Mouse (Mus musculus) MEL (cell line): ENCODE data around the gene Dnmt3c. TPM values are rescaled to one million over a fixed set of nuclear protein-coding genes. Genes with fewer than 3 reads are reported as not detected.
A peak's percentile ranks its signal among the peaks of the same experiment; 100 is the strongest.

ENCODE experiments used
- DNase-seq: peaks from one replicate; pipeline ENCODE4 v3.0.0; 2011; ENCODE audit warnings: low read depth, low spot score
- H3K27ac ChIP-seq: 2 replicates; pipeline ENCODE4 v1.5.1; 2012; ENCODE audit warnings: low read depth, mild to moderate bottlenecking, control low read depth, low read length, moderate library complexity; ENCODE audit not compliant: control insufficient read depth
- H3K27me3 ChIP-seq, 2 experiments: fragments of 150-350 bp in 1 of 2; sonication (generic) in 1 of 2; 2 replicates each; pipeline ENCODE4 v1.6.1; 2012; ENCODE audit warnings: low read length in 2 of 2, mild to moderate bottlenecking in 2 of 2, improper control_type of control experiment in 1 of 2, moderate library complexity in 1 of 2; ENCODE audit not compliant: insufficient read depth in 2 of 2, control insufficient read depth in 1 of 2
- H3K36me3 ChIP-seq, 2 experiments: 2 replicates each; pipeline ENCODE4 v1.6.1; 2012 to 2014; ENCODE audit warnings: low read length in 2 of 2, improper control_type of control experiment in 1 of 2, inconsistent platforms in 1 of 2, mild to moderate bottlenecking in 1 of 2; ENCODE audit not compliant: insufficient read depth in 2 of 2, control insufficient read depth in 1 of 2
- H3K4me1 ChIP-seq, 2 experiments: fragments of 150-350 bp in 1 of 2; sonication (generic) in 1 of 2; 2 replicates each; pipeline ENCODE4 v1.6.1; 2012; ENCODE audit warnings: low read length in 2 of 2, improper control_type of control experiment in 1 of 2, mild to moderate bottlenecking in 1 of 2; ENCODE audit not compliant: insufficient read depth in 2 of 2, control insufficient read depth in 1 of 2
- H3K4me3 ChIP-seq, 2 experiments: fragments of 150-350 bp in 1 of 2; sonication (generic) in 1 of 2; 2 replicates each; pipeline ENCODE4 v1.5.1; 2012; ENCODE audit warnings: low read depth in 2 of 2, low read length in 2 of 2, mild to moderate bottlenecking in 2 of 2, moderate library complexity in 2 of 2, control low read depth in 1 of 2, improper control_type of control experiment in 1 of 2; ENCODE audit not compliant: control insufficient read depth in 1 of 2, insufficient read depth in 1 of 2
- H3K79me2 ChIP-seq: 2 replicates; pipeline ENCODE4 v1.6.1; 2012; ENCODE audit warnings: mild to moderate bottlenecking, low read length, moderate library complexity; ENCODE audit not compliant: control insufficient read depth, poor library complexity, insufficient read depth
- H3K9ac ChIP-seq: 2 replicates; pipeline ENCODE4 v1.6.1; 2012; ENCODE audit warnings: low read depth, mild to moderate bottlenecking, control low read depth, low read length, moderate library complexity; ENCODE audit not compliant: control insufficient read depth, poor library complexity, severe bottlenecking
- H3K9me3 ChIP-seq: fragments of 150-350 bp; sonication (generic); replicated peaks from 2 replicates; pipeline ENCODE4 v1.6.1; 2012; ENCODE audit warnings: mild to moderate bottlenecking, low read length, improper control_type of control experiment, moderate library complexity; ENCODE audit not compliant: insufficient read depth
- CHD1 ChIP-seq: IDR thresholded peaks from 2 replicates; pipeline ENCODE4 v1.6.1; 2012; ENCODE audit warnings: low read depth, mild to moderate bottlenecking, inconsistent platforms, low read length, improper control_type of control experiment
- ELF1 ChIP-seq: IDR thresholded peaks from 2 replicates; pipeline ENCODE4 v1.6.1; 2014; ENCODE audit warnings: low read depth, mild to moderate bottlenecking, inconsistent platforms, low read length, improper control_type of control experiment, moderate library complexity
- ETS1 ChIP-seq: IDR thresholded peaks from 2 replicates; pipeline ENCODE4 v1.6.1; 2012; ENCODE audit warnings: low read depth, mild to moderate bottlenecking, inconsistent platforms, low read length, improper control_type of control experiment, moderate library complexity
- JUND ChIP-seq: IDR thresholded peaks from 2 replicates; pipeline ENCODE4 v1.6.1; 2011; ENCODE audit warnings: low read depth, mild to moderate bottlenecking, improper control_type of control experiment, low read length
- KAT2A ChIP-seq: conservative IDR thresholded peaks from 2 replicates; pipeline ENCODE4 v1.6.1; 2012; ENCODE audit warnings: low read depth, low read length, improper control_type of control experiment, inconsistent platforms
- MAX ChIP-seq: IDR thresholded peaks from 2 replicates; pipeline ENCODE4 v1.6.1; 2011; ENCODE audit warnings: low read length, improper control_type of control experiment
- MEF2A ChIP-seq: IDR thresholded peaks from 2 replicates; pipeline ENCODE4 v1.6.1; 2014; ENCODE audit warnings: low read depth, mild to moderate bottlenecking, inconsistent platforms, low read length, improper control_type of control experiment; ENCODE audit not compliant: poor library complexity, insufficient replicate concordance, severe bottlenecking; ENCODE audit errors: extremely low read depth
- MYB ChIP-seq: IDR thresholded peaks from 2 replicates; pipeline ENCODE4 v1.6.1; 2011; ENCODE audit warnings: mild to moderate bottlenecking, low read depth, low read length, improper control_type of control experiment
- NELFE ChIP-seq: IDR thresholded peaks from 2 replicates; pipeline ENCODE4 v1.6.1; 2011; ENCODE audit warnings: low read depth, low read length, improper control_type of control experiment
- POLR2A ChIP-seq, 2 experiments: IDR thresholded peaks; 2 replicates each; pipeline ENCODE4 v1.6.1; 2011 to 2012; ENCODE audit warnings: low read length in 2 of 2, mild to moderate bottlenecking in 2 of 2, control low read depth in 1 of 2, improper control_type of control experiment in 1 of 2, low read depth in 1 of 2, moderate library complexity in 1 of 2; ENCODE audit not compliant: control insufficient read depth in 1 of 2, insufficient read depth in 1 of 2, poor library complexity in 1 of 2
- POLR2AphosphoS5 ChIP-seq: IDR thresholded peaks from 2 replicates; pipeline ENCODE4 v1.6.1; 2012; ENCODE audit warnings: low read depth, borderline replicate concordance, mild to moderate bottlenecking, inconsistent platforms, low read length, moderate library complexity, mixed read lengths
- RCOR1 ChIP-seq: IDR thresholded peaks from 2 replicates; pipeline ENCODE4 v1.6.1; 2012; ENCODE audit warnings: low read depth, mild to moderate bottlenecking, inconsistent platforms, low read length, improper control_type of control experiment
- TAL1 ChIP-seq: IDR thresholded peaks from 2 replicates; pipeline ENCODE4 v1.6.1; 2012; ENCODE audit warnings: mild to moderate bottlenecking, inconsistent platforms, low read length, moderate library complexity, mixed read lengths
- ZC3H11A ChIP-seq: IDR thresholded peaks from 2 replicates; pipeline ENCODE4 v1.6.1; 2012; ENCODE audit warnings: low read depth, mild to moderate bottlenecking, inconsistent platforms, low read length, improper control_type of control experiment
- ZKSCAN1 ChIP-seq: IDR thresholded peaks from 2 replicates; pipeline ENCODE4 v1.6.1; 2012; ENCODE audit warnings: low read depth, mild to moderate bottlenecking, inconsistent platforms, low read length, improper control_type of control experiment, moderate library complexity
- polyA plus RNA-seq, 2 experiments: library from polyadenylated mRNA; stranded (reverse) in 1 of 2; unstranded in 1 of 2; fragments of >175 nt in 1 of 2; fragments of >200 nt in 1 of 2; gene quantifications; 2 replicates each; pipeline versions ENCODE4 v1.2.1 to v1.2.4; 2012; ENCODE audit warnings: low replicate concordance in 2 of 2, low read depth in 1 of 2; ENCODE audit not compliant: insufficient read length in 2 of 2, insufficient read depth in 1 of 2, missing spikeins in 1 of 2
- total RNA-seq: library from RNA; depleted of rRNA; stranded (reverse); fragments of 300-350 nt; gene quantifications from 2 replicates; pipeline ENCODE4 v1.2.3, GENCODE M21; 2012; rRNA removed

The Dnmt3c gene
- total RNA-seq (0.26 and 0.65 TPM in 2 replicates), polyA plus RNA-seq (under 1 TPM in 1 of 2 experiments, not detected in 1; 0.45 TPM)

GRCm38 (mm10) chr2:153696352-153696751 lies at the start of gene Dnmt3c:
Gene Dnmt3c, plus strand, starts transcription at chr2:153696652.
- Histone ChIP-seq H3K9me3 (no peaks in the 10 kb centered on the region), H3K4me1 (no peaks in the 10 kb centered on the region)
- TF ChIP-seq MYB (no peak), ETS1 (no peak), MEF2A (no peak), TAL1 (no peak)

GRCm38 (mm10) chr2:153648773-153649297 lies 47.6 kb upstream of the Dnmt3c start:
- DNase-seq: peak; percentile 39
- Histone ChIP-seq H3K36me3 (no peaks in the 10 kb centered on the region), H3K9ac (peak overlapping the region; percentile 56), H3K4me3 (peak overlapping the region; percentile 44 to 95; a peak in 2 of 4 replicates), H3K27ac (no peak overlapping the region), H3K4me1 (peaks cover 0 to 6% of the 10 kb centered on the region in 2 experiments; a peak in 2 of 4 replicates), H3K27me3 (peaks cover 1 to 8% of the 10 kb centered on the region in 2 experiments; a peak in 2 of 4 replicates), H3K79me2 (no peaks in the 10 kb centered on the region; the same call in 1 of the 2 replicates), H3K9me3 (no peaks in the 10 kb centered on the region)
- no peak for TF ChIP-seq JUND
- no peak for TF ChIP-seq CHD1
- no peak for TF ChIP-seq MAX
- no peak for TF ChIP-seq MYB
- no peak for TF ChIP-seq RCOR1
- no peak for TF ChIP-seq ZC3H11A
- no peak for TF ChIP-seq KAT2A
- TF ChIP-seq POLR2A (IDR thresholded peaks at IDR 0.05; ENCODE audit: control insufficient read depth in 1 of 2, insufficient read depth in 1 of 2, low read depth in 1 of 2, low read length in 2 of 2, poor library complexity in 1 of 2): no peak
- no peak for TF ChIP-seq ZKSCAN1
- no peak for TF ChIP-seq ELF1
- no peak for TF ChIP-seq POLR2AphosphoS5
- TF ChIP-seq NELFE: no peak

More at GRCm38 (mm10) chr2:153696352-153696751, at the start of gene Dnmt3c:
- H3K9ac ChIP-seq: no peak within 1 kb of the TSS
- no peak for DNase-seq
- no peaks in the 10 kb centered on the region for H3K36me3 ChIP-seq
- peaks cover 0 to 3% of the 10 kb centered on the region in 2 experiments; a peak in 1 of 4 replicates for H3K27me3 ChIP-seq
- no peak within 1 kb of the TSS for H3K27ac ChIP-seq
- H3K79me2 ChIP-seq: no peaks in the 10 kb centered on the region
- H3K4me3 ChIP-seq: no peak within 1 kb of the TSS
